ENCODE assay signal across 10 mouse cellular contexts in the genomic region with DNA sequence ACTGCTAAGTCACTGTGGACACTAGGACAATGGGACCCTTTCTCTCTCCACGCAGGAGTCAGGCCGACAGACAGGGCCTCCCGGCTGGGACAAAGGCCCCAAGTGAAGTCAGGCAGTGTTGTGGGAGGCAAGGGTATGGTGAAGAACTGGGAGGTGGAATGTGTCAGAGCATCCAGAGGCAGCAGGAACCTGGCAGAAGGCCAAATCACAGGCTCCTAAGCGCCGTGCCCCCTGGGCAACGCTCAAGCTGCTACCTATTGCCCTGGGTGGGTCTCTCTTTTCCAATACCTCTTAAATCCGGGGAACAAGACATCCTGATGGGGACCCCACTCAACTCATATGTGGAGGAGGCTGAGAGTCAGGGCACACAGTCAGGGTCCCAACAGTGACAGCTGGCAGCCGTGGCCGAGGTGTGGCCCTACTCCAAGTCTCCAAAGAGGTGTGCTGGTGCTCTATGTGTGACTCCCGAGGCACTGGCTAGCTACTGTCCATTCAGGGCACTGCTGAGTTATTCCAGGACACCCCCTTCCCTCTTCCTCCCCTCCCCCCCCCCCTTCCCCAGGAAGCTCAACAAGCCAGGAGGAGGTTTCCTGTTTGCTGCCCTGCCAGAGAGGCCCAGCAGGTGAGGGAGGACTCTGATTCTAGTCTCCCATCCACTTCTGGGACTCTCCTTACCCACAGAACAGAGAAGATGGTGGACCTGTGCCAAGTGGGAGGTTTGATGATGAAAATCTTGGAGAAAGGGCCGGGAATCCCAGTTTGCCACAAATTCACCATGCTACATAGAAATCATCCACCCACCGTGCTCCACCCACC. TPM values are rescaled to one million over a fixed set of nuclear protein-coding genes. Genes with fewer than 3 reads are reported as not detected.
DNase-seq lines count a peak whose midpoint lies in the region; ATAC-seq and TF ChIP-seq lines count a peak whose summit lies in the region.
"Had no signal": no experiment of that assay in that cellular context is flagged by ENCODE, and none has a peak within 500 bp of the region (broad histone marks: within the 10 kb centered on the region; RNA-seq: fewer than 3 reads in every experiment).

No protein-coding gene starts in this region.

- DNase-seq in lung, adult 2 months, result peak; percentile 12
- DNase-seq in lung, adult 18-20 months, result no peak
- DNase-seq in layer of hippocampus, adult 18-20 months (ENCODE audit: low spot score in 2 of 2), result no peak
- no peak for DNase-seq in urinary bladder, postnatal 10 days (ENCODE audit: low spot score)

- peak overlapping the region; percentile 66 for H3K27ac ChIP-seq in forebrain, embryonic 12.5 days
- peak overlapping the region; percentile 60 for H3K27ac ChIP-seq in intestine, embryonic 15.5 days
- 0 out of 2 replicates have a peak overlapping the region, but pooled peaks have one; percentile 2 for H3K27ac ChIP-seq in neural tube, embryonic 12.5 days

- H3K4me2 ChIP-seq in forebrain, embryonic 12.5 days, result peak overlapping the region; percentile 10
- H3K4me2 ChIP-seq in intestine, embryonic 15.5 days (replicated peaks), result 0 out of 2 replicates have a peak overlapping the region, but pooled peaks have one; percentile 6
- H3K4me2 ChIP-seq in neural tube, embryonic 12.5 days (replicated peaks), result peak overlapping the region; percentile 30

- no peaks in the 10 kb centered on the region for H3K9me3 ChIP-seq in forebrain, embryonic 12.5 days
- H3K9me3 ChIP-seq in intestine, embryonic 15.5 days, result no peaks in the 10 kb centered on the region
- H3K9me3 ChIP-seq in neural tube, embryonic 12.5 days, result no peaks in the 10 kb centered on the region

- TF ChIP-seq CTCF in lung, adult 2 months (IDR thresholded peaks at IDR 0.05; ENCODE audit: insufficient read depth, low read length), result no peak

- H3K36me3 ChIP-seq in forebrain, embryonic 12.5 days (replicated peaks), result no peaks in the 10 kb centered on the region
- no peaks in the 10 kb centered on the region for H3K36me3 ChIP-seq in intestine, embryonic 15.5 days
- H3K36me3 ChIP-seq in neural tube, embryonic 12.5 days, result no peaks in the 10 kb centered on the region

- peaks cover 24% of the 10 kb centered on the region for H3K27me3 ChIP-seq in forebrain, embryonic 12.5 days
- H3K27me3 ChIP-seq in intestine, embryonic 15.5 days (replicated peaks), result peaks cover 27% of the 10 kb centered on the region
- H3K27me3 ChIP-seq in neural tube, embryonic 12.5 days (replicated peaks), result peaks cover 18% of the 10 kb centered on the region

- no peak for TF ChIP-seq POLR2A in lung, adult 2 months (IDR thresholded peaks at IDR 0.05; ENCODE audit: borderline replicate concordance, extremely low read depth, low read depth, low read length)

- no peak for ATAC-seq in forebrain, embryonic 12.5 days (ENCODE audit: low FRiP score)
- no peak for ATAC-seq in intestine, embryonic 15.5 days
- ATAC-seq in neural tube, embryonic 12.5 days (ENCODE audit: low FRiP score, low read depth), result 0 out of 2 replicates have a peak, but pooled peaks have one; percentile 6
- ATAC-seq in megakaryocyte, adult 5-6 weeks (ENCODE audit: poor library complexity, severe bottlenecking), result no peak

- 17% methylated on average over 12 of the region's 12 CpGs for WGBS in lung, adult 2 months
- 34% methylated on average over 12 of the region's 12 CpGs for WGBS in forebrain, embryonic 12.5 days
- 39% methylated on average over 12 of the region's 12 CpGs for WGBS in intestine, embryonic 15.5 days
- WGBS in neural tube, embryonic 12.5 days, result 31% methylated on average over 12 of the region's 12 CpGs

- peak overlapping the region; percentile 25; the same call in 1 of the 2 replicates for H3K9ac ChIP-seq in forebrain, embryonic 12.5 days
- H3K9ac ChIP-seq in intestine, embryonic 15.5 days, result 0 out of 2 replicates have a peak overlapping the region, but pooled peaks have one; percentile 1
- H3K9ac ChIP-seq in neural tube, embryonic 12.5 days, result peak overlapping the region; percentile 8; the same call in 1 of the 2 replicates

- no peak overlapping the region for H3K4me3 ChIP-seq in lung, adult 2 months (replicated peaks; ENCODE audit: extremely low read depth, low read depth, low read length)
- no peak overlapping the region for H3K4me3 ChIP-seq in forebrain, embryonic 12.5 days (replicated peaks)
- no peak overlapping the region for H3K4me3 ChIP-seq in intestine, embryonic 15.5 days (replicated peaks)
- no peak overlapping the region for H3K4me3 ChIP-seq in neural tube, embryonic 12.5 days

- peaks cover 39% of the 10 kb centered on the region for H3K4me1 ChIP-seq in lung, adult 2 months (ENCODE audit: control insufficient read depth, insufficient read depth, low read length)
- H3K4me1 ChIP-seq in forebrain, embryonic 12.5 days, result peaks cover 75% of the 10 kb centered on the region
- peaks cover 72% of the 10 kb centered on the region for H3K4me1 ChIP-seq in intestine, embryonic 15.5 days (replicated peaks)
- H3K4me1 ChIP-seq in neural tube, embryonic 12.5 days, result peaks cover 75% of the 10 kb centered on the region

RNA-seq across cellular contexts. Expression of a gene that starts 14.3 kb away (rescaled TPM):
- polyA plus RNA-seq in lung, adult 2 months (2012; rRNA removed), result 7.2 and 8.3 TPM in 2 replicates
- polyA plus RNA-seq in forebrain, embryonic 12.5 days (2016; fragmentation: Nextera tagmentation; extraction: Ambion mirVana), result 1.7 and 3.6 TPM in 2 replicates
- polyA plus RNA-seq in intestine, embryonic 15.5 days (2015; fragmentation: Nextera tagmentation; extraction: Ambion mirVana), result 0.15 and 0.54 TPM in 2 replicates
- polyA plus RNA-seq in neural tube, embryonic 12.5 days (2016; fragmentation: Nextera tagmentation; extraction: Ambion mirVana), result 2.4 and 4.1 TPM in 2 replicates
- not detected in 2 replicates for total RNA-seq in megakaryocyte, adult 5-6 weeks (2015)
- not detected in 2 replicates for total RNA-seq in megakaryocyte, adult 5-6 weeks (2017)
- 100 to 1,000 TPM; 281 to 298 TPM for total RNA-seq in layer of hippocampus, adult 18-20 months (2021)

RNA-seq across cellular contexts. Expression of a gene that starts 14.8 kb away (rescaled TPM):
- polyA plus RNA-seq in lung, adult 2 months (2012; rRNA removed), result 26.4 and 31.4 TPM in 2 replicates
- polyA plus RNA-seq in forebrain, embryonic 12.5 days (2016; fragmentation: Nextera tagmentation; extraction: Ambion mirVana), result 148 and 162 TPM in 2 replicates
- 17.0 and 20.0 TPM in 2 replicates for polyA plus RNA-seq in intestine, embryonic 15.5 days (2015; fragmentation: Nextera tagmentation; extraction: Ambion mirVana)
- polyA plus RNA-seq in neural tube, embryonic 12.5 days (2016; fragmentation: Nextera tagmentation; extraction: Ambion mirVana), result 140 and 169 TPM in 2 replicates
- not detected in 2 replicates for total RNA-seq in megakaryocyte, adult 5-6 weeks (2015)
- not detected in 2 replicates for total RNA-seq in megakaryocyte, adult 5-6 weeks (2017)
- total RNA-seq in layer of hippocampus, adult 18-20 months (2021), result 1 to 10 TPM; 3.6 to 4.7 TPM

RNA-seq across cellular contexts. Expression of a gene that starts 37.2 kb away (rescaled TPM):
- 15.1 TPM in 1 of 2 replicates, not detected in the other for polyA plus RNA-seq in lung, adult 2 months (2012; rRNA removed)
- polyA plus RNA-seq in forebrain, embryonic 12.5 days (2016; fragmentation: Nextera tagmentation; extraction: Ambion mirVana), result 246 TPM in 2 replicates
- polyA plus RNA-seq in intestine, embryonic 15.5 days (2015; fragmentation: Nextera tagmentation; extraction: Ambion mirVana), result 7.0 and 8.2 TPM in 2 replicates
- 372 and 405 TPM in 2 replicates for polyA plus RNA-seq in neural tube, embryonic 12.5 days (2016; fragmentation: Nextera tagmentation; extraction: Ambion mirVana)
- total RNA-seq in megakaryocyte, adult 5-6 weeks (2015), result 1.3 TPM in 1 of 2 replicates, not detected in the other
- not detected in 2 replicates for total RNA-seq in megakaryocyte, adult 5-6 weeks (2017)
- total RNA-seq in layer of hippocampus, adult 18-20 months (2021), result 1 to 10 TPM; 1.4 to 2.6 TPM
- total RNA-seq: heart, adult 18-20 months had no signal

RNA-seq across cellular contexts. Expression of a gene that starts 41.7 kb away (rescaled TPM):
- 0.06 and 0.37 TPM in 2 replicates for polyA plus RNA-seq in lung, adult 2 months (2012; rRNA removed)
- polyA plus RNA-seq in forebrain, embryonic 12.5 days (2016; fragmentation: Nextera tagmentation; extraction: Ambion mirVana), result not detected in 2 replicates
- polyA plus RNA-seq in intestine, embryonic 15.5 days (2015; fragmentation: Nextera tagmentation; extraction: Ambion mirVana), result not detected in 2 replicates
- 0.24 and 0.60 TPM in 2 replicates for polyA plus RNA-seq in neural tube, embryonic 12.5 days (2016; fragmentation: Nextera tagmentation; extraction: Ambion mirVana)
- total RNA-seq in megakaryocyte, adult 5-6 weeks (2015), result not detected in 2 replicates
- total RNA-seq in megakaryocyte, adult 5-6 weeks (2017), result not detected in 2 replicates
- 10 to 100 TPM; 33.0 to 33.4 TPM for total RNA-seq in layer of hippocampus, adult 18-20 months (2021)
- total RNA-seq: adrenal gland, adult 18-20 months; heart, adult 18-20 months had no signal

RNA-seq across cellular contexts. Expression of a gene that starts 55.2 kb away (rescaled TPM):
- 28.3 and 29.7 TPM in 2 replicates for polyA plus RNA-seq in lung, adult 2 months (2012; rRNA removed)
- polyA plus RNA-seq in forebrain, embryonic 12.5 days (2016; fragmentation: Nextera tagmentation; extraction: Ambion mirVana), result 20.5 and 23.7 TPM in 2 replicates
- 15.8 and 16.3 TPM in 2 replicates for polyA plus RNA-seq in intestine, embryonic 15.5 days (2015; fragmentation: Nextera tagmentation; extraction: Ambion mirVana)
- polyA plus RNA-seq in neural tube, embryonic 12.5 days (2016; fragmentation: Nextera tagmentation; extraction: Ambion mirVana), result 22.2 TPM in 2 replicates
- 7.2 and 7.8 TPM in 2 replicates for total RNA-seq in megakaryocyte, adult 5-6 weeks (2015)
- total RNA-seq in megakaryocyte, adult 5-6 weeks (2017), result 8.7 and 10.2 TPM in 2 replicates
- total RNA-seq in layer of hippocampus, adult 18-20 months (2021), result 10 to 100 TPM; 22.3 to 22.8 TPM

Comparison
In these comparisons a context has a peak if more than half of its experiments do, and no peak if none do; other contexts are left out.
1. H3K27ac ChIP-seq: peak in every context shown above with its lines; median percentile 66 in forebrain, embryonic 12.5 days; 60 in intestine, embryonic 15.5 days; 2 in neural tube, embryonic 12.5 days.
2. RNA of a gene that starts 37.2 kb away (polyA plus RNA-seq): 372 to 405 TPM in neural tube, embryonic 12.5 days and 246 TPM in forebrain, embryonic 12.5 days; 15.1 TPM in lung, adult 2 months and 7.0 to 8.2 TPM in intestine, embryonic 15.5 days; every median in the first group is over 10 times any median in the second.
3. Peak in every context shown above with its lines, with median percentiles within 50 percentile points of each other: H3K4me2 ChIP-seq and H3K9ac ChIP-seq.